Mouse (Mus musculus) lung, postnatal 0 days (tissue): ENCODE measurements around the gene Larp1.
A peak's percentile ranks its signal among the peaks of the same experiment; 100 is the strongest.

ENCODE experiments used
- CTCF ChIP-seq: IDR thresholded peaks from 2 replicates; pipeline ENCODE4 v1.5.1; 2016; ENCODE audit warnings: antibody characterized with exemption, mild to moderate bottlenecking
- EP300 ChIP-seq: IDR thresholded peaks from 2 replicates; pipeline ENCODE4 v1.6.1; 2016; ENCODE audit warnings: antibody characterized with exemption, mild to moderate bottlenecking, control low read depth

DNA sequence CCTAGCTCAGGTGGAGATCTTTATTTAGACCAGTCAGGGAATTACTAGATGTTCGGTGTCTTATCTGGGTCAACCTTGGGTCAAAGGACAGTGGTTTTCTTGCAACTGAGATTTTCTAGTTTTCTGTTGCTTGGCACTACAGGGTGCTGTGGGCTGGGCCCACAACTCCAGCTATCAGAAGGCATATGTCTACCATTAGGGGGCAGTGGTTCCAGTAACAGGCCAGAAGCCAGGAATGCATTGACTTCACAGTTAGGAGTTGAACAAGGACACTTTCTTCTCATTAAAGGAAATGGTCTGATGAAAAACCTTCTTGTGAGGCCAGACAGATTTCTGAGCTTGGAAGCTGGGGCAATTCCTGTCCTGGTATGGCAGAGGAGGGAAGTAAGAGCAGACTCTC, 30.2 kb downstream of the Larp1 start:
- TF ChIP-seq CTCF, result peak; percentile 68
- no peak for TF ChIP-seq EP300
